Mouse (Mus musculus) gonadal fat pad, adult 2 months (tissue): Measurements from ENCODE around the gene Gm14180. TPM values are rescaled to one million over a fixed set of nuclear protein-coding genes. Genes with fewer than 3 reads are reported as not detected.
"Not testable (repeated sequence)": the region's sequence is repeated elsewhere in the genome, so short reads cannot be mapped to it uniquely, and the experiment has no call there.

Source experiments
- DNase-seq: peaks from one replicate; pipeline ENCODE4 v3.0.0-alpha.2; 2012; ENCODE audit warnings: low read depth
- polyA plus RNA-seq: library from polyadenylated mRNA; depleted of rRNA; stranded (reverse); fragments of >200 nt; gene quantifications from 2 replicates; pipeline ENCODE4 v1.2.3, GENCODE M21; 2012; rRNA removed

The Gm14180 gene
- polyA plus RNA-seq = not detected in 2 replicates

GRCm38 (mm10) chr11:99734190-99734589 is at the start of gene Gm14180:
Gene Gm14180, minus strand, starts transcription at chr11:99734290.
- no peak for DNase-seq

GRCm38 (mm10) chr11:99780604-99781003 is 46.5 kb upstream of the Gm14180 start, which contains the start of gene Krtap4-8:
Gene Krtap4-8, minus strand, starts transcription at chr11:99780704.
- no peak for DNase-seq

DNA sequence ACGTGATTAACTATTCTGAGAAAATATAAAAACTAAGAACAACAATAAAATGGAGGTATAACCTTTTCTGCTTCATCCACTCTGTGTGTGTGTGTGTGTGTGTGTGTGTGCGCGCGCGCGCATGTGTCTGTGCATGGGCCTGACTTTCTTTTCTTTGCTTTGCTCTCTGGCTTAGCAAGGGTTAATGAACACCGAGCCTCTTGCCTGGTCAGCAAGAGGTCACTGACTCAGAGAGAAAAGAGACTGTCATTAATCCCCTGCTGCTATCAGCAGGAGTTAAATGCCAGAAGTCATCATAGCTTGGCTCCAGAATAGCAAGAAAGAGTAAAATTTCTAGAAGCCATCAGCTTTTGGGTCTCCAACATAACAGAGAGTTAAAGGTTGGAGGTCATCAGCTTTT is 44.3 kb upstream of the Gm14180 start:
- no peak for DNase-seq

DNA sequence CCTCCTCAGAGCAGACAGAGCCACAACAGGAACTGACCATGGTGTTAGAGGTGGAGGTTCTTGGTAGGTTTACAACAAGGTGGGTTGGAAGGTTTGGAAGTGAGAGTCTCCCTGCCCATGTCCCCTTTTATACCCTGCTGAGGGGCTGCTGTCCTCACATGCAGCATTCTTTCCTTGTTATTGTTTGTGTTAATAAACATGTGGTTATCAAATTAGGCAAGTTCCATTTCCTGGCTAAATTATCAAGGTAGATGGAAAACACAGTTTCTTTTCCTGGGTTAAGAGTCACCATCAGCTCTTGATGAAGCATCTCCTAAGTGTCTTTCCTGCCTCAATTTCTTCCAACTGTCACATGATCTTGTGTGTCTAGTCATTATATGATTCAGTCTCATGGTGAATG is 38.7 kb upstream of the Gm14180 start, which contains the start of gene Gm11595:
TSS of gene Gm11595 (minus strand) at position 101 of the 400 bp plus-strand sequence.
- DNase-seq = not testable (repeated sequence)

GRCm38 (mm10) chr11:99768410-99768809 is 34.3 kb upstream of the Gm14180 start:
- DNase-seq = no peak

DNA sequence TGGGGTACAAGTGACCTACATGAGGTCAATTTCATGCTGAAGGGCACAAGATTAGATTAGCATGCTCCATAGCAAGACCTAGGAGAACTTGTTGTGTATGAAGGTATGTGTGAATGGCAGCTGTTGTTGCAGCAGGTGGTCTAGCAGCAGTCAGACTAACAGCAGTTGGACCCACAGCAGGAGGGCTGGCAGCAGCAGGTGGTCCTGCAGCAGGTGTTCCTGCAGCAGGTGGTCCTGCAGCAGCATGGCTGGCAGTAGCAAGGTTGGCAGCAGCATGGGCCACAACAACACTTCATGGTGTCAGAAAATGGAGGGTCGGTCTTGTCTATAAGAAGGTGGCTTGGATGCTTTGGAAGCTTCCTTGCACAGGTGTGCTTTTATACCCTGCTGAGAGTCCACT is 24.8 kb upstream of the Gm14180 start:
- DNase-seq = no peak

DNA sequence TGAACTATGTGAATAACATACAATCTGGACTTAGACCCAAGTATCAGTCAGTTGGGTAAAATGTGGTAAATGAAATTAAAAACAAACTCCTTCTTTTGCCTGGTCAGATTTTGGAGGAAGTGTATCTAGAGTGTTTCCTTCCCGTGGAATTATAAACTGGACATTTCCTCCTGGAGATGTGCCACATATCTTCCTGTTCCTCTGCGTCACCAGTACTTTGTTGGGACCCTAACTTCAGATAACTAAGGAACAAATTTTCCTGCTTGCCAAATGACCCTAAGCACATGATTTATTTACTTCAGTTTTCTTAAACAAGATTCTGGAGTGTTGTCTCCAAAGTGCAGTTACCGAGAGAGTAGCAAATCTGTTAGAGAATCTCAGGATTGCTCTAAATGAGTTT is 9.9 kb upstream of the Gm14180 start:
- no peak for DNase-seq

DNA sequence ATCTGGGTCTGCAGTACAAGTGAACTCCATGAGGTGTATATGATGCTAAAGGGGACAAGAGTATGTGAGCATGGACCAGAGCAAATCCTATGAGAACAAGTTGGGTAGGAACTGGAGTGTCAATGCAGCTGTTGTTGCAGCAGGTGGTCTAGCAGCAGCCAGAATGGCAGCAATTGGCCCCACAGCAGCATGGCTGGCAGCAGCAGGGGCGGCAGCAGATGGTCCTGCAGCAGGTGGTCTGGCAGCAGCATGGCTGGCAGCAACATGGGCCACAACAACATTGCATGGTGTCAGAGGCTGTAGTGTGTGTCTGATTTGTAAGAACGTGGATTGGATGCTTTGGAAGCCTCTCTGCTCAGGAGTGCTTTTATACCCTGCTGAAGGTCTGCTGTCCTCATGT is 10.0 kb downstream of the Gm14180 start:
- no peak for DNase-seq

- DNase-seq = no peak
These were observed 15.3 kb downstream of the Gm14180 start for GRCm38 (mm10) chr11:99718759-99719158.

- DNase-seq = no peak
These were observed 43.6 kb downstream of the Gm14180 start, which contains the start of gene Gm14190 for GRCm38 (mm10) chr11:99690463-99690862. Gene Gm14190, minus strand, starts transcription at chr11:99690740.

DNA sequence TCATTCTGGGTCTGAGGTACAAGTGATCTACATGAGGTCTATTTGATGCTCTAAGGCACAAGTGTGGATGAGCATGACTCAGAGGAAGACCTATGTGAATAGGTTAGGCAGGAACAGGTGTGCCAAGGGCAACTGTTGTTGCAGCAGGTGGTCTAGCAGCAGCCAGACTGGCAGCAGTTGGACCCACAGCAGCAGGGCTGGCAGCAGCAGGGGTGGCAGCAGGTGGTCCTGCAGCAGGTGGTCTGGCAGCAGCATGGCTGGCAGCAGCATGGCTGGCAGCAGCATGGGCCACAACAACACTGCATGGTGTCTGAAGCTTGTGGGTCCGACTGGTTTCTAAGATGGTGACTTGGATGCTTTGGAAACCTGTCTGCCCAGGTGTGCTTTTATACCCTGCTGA is 48.9 kb downstream of the Gm14180 start:
- not testable (repeated sequence) for DNase-seq

Other genes starting within 250 kb of the Gm14180 start
- gene Krt23, start 241.2 kb downstream of the Gm14180 start, polyA plus RNA-seq = 20.2 and 32.9 TPM in 2 replicates
- gene Krt39, start 213.0 kb downstream of the Gm14180 start, polyA plus RNA-seq = not detected in 2 replicates
- not detected in 2 replicates for gene Krt40, start 191.1 kb downstream of the Gm14180 start, polyA plus RNA-seq
- gene Krtap3-3, start 183.4 kb downstream of the Gm14180 start, polyA plus RNA-seq = 0.66 and 1.0 TPM in 2 replicates
- not detected in 2 replicates for gene Krtap3-2, start 177.4 kb downstream of the Gm14180 start, polyA plus RNA-seq
- gene Gm11939, start 174.8 kb downstream of the Gm14180 start, polyA plus RNA-seq = not detected in 2 replicates
- not detected in 2 replicates for gene Krtap3-1, start 167.7 kb downstream of the Gm14180 start, polyA plus RNA-seq
- not detected in 2 replicates for gene Krtap1-5, start 153.3 kb downstream of the Gm14180 start, polyA plus RNA-seq
- not detected in 2 replicates for gene Krtap1-4, start 150.6 kb downstream of the Gm14180 start, polyA plus RNA-seq
- gene Krtap1-3, start 143.0 kb downstream of the Gm14180 start, polyA plus RNA-seq = not detected in 2 replicates
- gene Krtap9-3, start 136.2 kb downstream of the Gm14180 start, polyA plus RNA-seq = not detected in 2 replicates
- not detected in 2 replicates for gene Gm11938, start 131.0 kb downstream of the Gm14180 start, polyA plus RNA-seq
- not detected in 2 replicates for gene Gm11937, start 124.1 kb downstream of the Gm14180 start, polyA plus RNA-seq
- not detected in 2 replicates for gene Krtap2-4, start 119.4 kb downstream of the Gm14180 start, polyA plus RNA-seq
- not detected in 2 replicates for gene Gm11562, start 113.9 kb downstream of the Gm14180 start, polyA plus RNA-seq
- gene Krtap4-1, start 106.1 kb downstream of the Gm14180 start, polyA plus RNA-seq = not detected in 2 replicates
- gene Krtap4-2, start 99.2 kb downstream of the Gm14180 start, polyA plus RNA-seq = not detected in 2 replicates
- not detected in 2 replicates for gene Krtap4-7, start 90.2 kb downstream of the Gm14180 start, polyA plus RNA-seq
- not detected in 2 replicates for gene Gm11555, start 84.1 kb downstream of the Gm14180 start, polyA plus RNA-seq
- not detected in 2 replicates for gene Gm11563, start 75.3 kb downstream of the Gm14180 start, polyA plus RNA-seq
- not detected in 2 replicates for gene Krtap4-6, start 68.3 kb downstream of the Gm14180 start, polyA plus RNA-seq
- gene Gm14190, start 43.5 kb downstream of the Gm14180 start, polyA plus RNA-seq = not detected in 2 replicates
- gene Gm11595, start 38.6 kb upstream of the Gm14180 start, polyA plus RNA-seq = not detected in 2 replicates
- not detected in 2 replicates for gene Krtap4-8, start 46.4 kb upstream of the Gm14180 start, polyA plus RNA-seq
- not detected in 2 replicates for gene Krtap4-9, start 50.9 kb upstream of the Gm14180 start, polyA plus RNA-seq
- not detected in 2 replicates for gene Gm11596, start 59.2 kb upstream of the Gm14180 start, polyA plus RNA-seq
- gene Gm11569, start 64.6 kb upstream of the Gm14180 start, polyA plus RNA-seq = not detected in 2 replicates
- not detected in 2 replicates for gene Gm11554, start 70.2 kb upstream of the Gm14180 start, polyA plus RNA-seq
- not detected in 2 replicates for gene Krtap4-13, start 75.6 kb upstream of the Gm14180 start, polyA plus RNA-seq
- gene Gm11564, start 81.4 kb upstream of the Gm14180 start, polyA plus RNA-seq = not detected in 2 replicates
- not detected in 2 replicates for gene 2300003K06Rik, start 103.8 kb upstream of the Gm14180 start, polyA plus RNA-seq
- gene Krtap4-16, start 117.3 kb upstream of the Gm14180 start, polyA plus RNA-seq = not detected in 2 replicates
- not detected in 2 replicates for gene Gm11568, start 123.6 kb upstream of the Gm14180 start, polyA plus RNA-seq
- not detected in 2 replicates for gene Gm11559, start 130.2 kb upstream of the Gm14180 start, polyA plus RNA-seq
- gene Krtap9-1, start 139.1 kb upstream of the Gm14180 start, polyA plus RNA-seq = not detected in 2 replicates
- gene Gm11567, start 144.9 kb upstream of the Gm14180 start, polyA plus RNA-seq = not detected in 2 replicates
- gene Krtap31-1, start 173.6 kb upstream of the Gm14180 start, polyA plus RNA-seq = not detected in 2 replicates
- gene Gm11565, start 180.5 kb upstream of the Gm14180 start, polyA plus RNA-seq = not detected in 2 replicates
- gene Krtap31-2, start 202.0 kb upstream of the Gm14180 start, polyA plus RNA-seq = not detected in 2 replicates
- gene Krtap9-5, start 214.2 kb upstream of the Gm14180 start, polyA plus RNA-seq = not detected in 2 replicates
- not detected in 2 replicates for gene Krtap29-1, start 244.8 kb upstream of the Gm14180 start, polyA plus RNA-seq